Mouse (Mus musculus) liver, adult 2 months (tissue): ENCODE data around the gene Mcm9.
A peak's percentile ranks its signal among the peaks of the same experiment; 100 is the strongest.

Experiments used
- CTCF ChIP-seq: fragments of 200-500 bp; IDR thresholded peaks from 2 replicates; pipeline ENCODE4 v1.5.1; 2011; ENCODE audit warnings: low read depth, low read length, control low read depth
- POLR2A ChIP-seq: fragments of 200-500 bp; IDR thresholded peaks from 2 replicates; pipeline ENCODE4 v1.6.1; 2011; ENCODE audit warnings: low read length, control low read depth; ENCODE audit not compliant: insufficient read depth; ENCODE audit errors: extremely low read depth

DNA sequence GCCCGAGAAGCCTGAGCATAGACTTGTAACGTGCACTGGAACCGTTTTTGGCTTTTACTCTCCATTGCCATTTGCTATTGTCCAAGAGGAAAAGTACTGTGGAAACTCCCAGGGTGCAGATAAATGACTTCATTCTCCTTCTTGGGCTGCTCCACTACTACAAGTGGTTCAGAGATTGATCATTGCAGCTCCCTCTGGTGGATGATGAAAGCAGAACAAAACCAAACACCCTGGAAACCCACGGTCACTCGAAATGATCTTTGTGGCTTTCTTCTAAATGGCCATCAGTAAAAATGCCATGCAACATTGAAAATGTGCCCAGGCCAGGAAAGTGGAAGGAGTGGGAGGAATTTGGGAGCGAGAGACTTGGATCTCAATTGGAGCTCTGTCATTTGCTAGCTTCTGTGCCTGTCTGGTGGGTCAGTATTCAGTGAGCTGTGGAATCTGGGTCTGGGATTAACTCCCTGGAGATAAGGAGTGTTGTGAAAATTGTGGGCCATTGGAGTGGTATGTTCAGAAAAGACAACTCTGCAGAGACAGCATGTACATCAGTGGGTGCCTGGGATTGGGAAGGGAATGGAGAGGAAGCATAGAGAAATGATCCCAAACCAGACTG, 121.0 kb downstream of the Mcm9 start:
- TF ChIP-seq CTCF (peak; percentile 58), POLR2A (no peak)
